Mouse (Mus musculus): ENCODE measurements around the gene Dnajc3.

- no peak for TF ChIP-seq ZC3H11A (IDR thresholded peaks at IDR 0.05; ENCODE audit: borderline replicate concordance, low read depth, low read length)
- no peak for TF ChIP-seq MAFK (IDR thresholded peaks at IDR 0.05; ENCODE audit: insufficient read depth, low read depth, low read length)
- TF ChIP-seq ZNF384 (IDR thresholded peaks at IDR 0.05; ENCODE audit: low read depth, low read length), result no peak
- no peak for TF ChIP-seq CHD2 (IDR thresholded peaks at IDR 0.05; ENCODE audit: low read depth, low read length)
- TF ChIP-seq HCFC1 (IDR thresholded peaks at IDR 0.05; ENCODE audit: borderline replicate concordance, insufficient read depth, low read length), result no peak
Observed at GRCm38 (mm10) chr14:118940796-118941495, 3.2 kb downstream of the Dnajc3 start.
